Mouse (Mus musculus) urinary bladder, postnatal 10 days (tissue): ENCODE measurements around the gene Atg101.

ENCODE experiments used
- DNase-seq: peaks from one replicate; pipeline ENCODE4 v3.0.0; 2022; ENCODE audit warnings: low spot score

The Atg101 gene

DNA sequence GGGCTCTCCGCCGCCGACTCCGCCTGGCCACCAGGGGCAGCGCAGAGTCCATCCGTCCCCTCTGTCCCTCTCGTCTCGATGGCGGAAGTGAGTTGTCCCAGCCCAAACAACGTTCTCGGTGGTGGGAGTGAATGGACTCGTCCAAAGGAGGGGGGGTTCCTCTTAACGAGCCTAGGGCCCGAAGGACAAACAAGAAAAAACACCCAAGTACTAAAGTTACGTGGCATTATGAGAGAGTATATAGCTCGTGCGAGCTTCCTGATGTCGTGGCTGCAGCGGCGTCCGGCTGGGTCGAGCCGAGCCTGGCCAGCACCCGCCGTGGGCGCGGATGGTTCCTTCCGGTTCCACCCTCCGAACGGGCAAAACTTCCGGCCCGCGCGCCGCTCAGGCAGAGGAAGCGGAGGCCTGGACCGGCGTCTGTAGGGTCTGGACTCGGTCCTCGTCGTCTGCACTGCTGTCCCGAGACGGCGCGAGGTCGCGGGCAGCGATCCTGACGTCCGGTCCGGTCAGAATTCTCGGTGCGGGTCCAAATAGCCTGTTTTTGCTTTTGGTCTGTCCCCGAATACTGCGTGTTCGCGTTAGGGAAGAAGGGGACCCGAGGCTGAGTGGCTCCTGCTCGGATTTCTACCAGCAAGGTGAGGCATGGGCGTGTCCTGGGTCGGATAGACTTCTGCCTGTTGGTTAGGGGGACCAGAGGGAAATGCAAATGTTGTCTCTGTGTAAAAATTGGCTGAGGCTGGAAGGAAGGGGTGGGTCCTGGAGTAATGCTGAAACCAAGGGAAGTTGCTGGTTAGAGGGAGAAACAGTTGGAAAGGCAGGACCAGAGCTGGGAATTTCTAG is at the start of gene Atg101:
Gene Atg101 (plus strand): TSS at position 362 of the 840 bp plus-strand sequence.
- peak; percentile 65 for DNase-seq

DNA sequence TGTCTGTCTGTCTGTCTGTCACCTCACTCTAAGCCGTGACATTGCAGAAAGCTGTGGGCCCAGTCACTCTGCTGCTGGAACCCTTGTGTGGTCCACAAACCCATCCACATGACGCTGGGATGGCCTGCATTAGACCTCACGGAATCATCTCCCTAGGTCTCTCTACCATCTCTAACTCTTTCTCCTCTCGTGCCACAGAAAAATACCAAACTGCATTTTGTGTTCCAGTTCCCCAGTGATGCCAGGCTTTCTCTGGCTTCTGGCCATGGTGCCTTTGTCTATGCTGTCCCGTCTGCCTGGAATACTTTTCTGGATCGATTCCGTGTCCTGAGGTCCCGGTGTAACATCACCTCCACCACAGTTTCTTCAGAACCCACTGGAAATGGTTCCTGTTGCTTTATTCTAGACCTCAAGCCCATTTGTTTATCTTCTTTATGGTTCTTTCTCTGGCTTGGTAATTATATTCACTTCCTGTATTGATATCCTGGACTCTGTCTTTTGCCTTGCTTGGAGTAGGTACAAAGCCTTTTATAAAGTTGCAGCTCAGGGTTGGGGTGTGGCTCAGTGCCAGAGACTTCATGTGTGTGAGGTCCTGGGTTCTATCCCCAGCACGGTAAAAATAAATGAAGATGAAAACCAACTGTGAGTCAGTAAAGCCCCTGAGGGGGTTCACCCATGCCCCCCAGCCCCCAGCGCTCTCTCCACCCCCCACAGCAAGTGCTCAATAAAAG is 49.3 kb upstream of the Atg101 start:
- no peak for DNase-seq

GRCm38 (mm10) chr15:101235342-101235698 is 48.8 kb upstream of the Atg101 start:
- no peak for DNase-seq

DNA sequence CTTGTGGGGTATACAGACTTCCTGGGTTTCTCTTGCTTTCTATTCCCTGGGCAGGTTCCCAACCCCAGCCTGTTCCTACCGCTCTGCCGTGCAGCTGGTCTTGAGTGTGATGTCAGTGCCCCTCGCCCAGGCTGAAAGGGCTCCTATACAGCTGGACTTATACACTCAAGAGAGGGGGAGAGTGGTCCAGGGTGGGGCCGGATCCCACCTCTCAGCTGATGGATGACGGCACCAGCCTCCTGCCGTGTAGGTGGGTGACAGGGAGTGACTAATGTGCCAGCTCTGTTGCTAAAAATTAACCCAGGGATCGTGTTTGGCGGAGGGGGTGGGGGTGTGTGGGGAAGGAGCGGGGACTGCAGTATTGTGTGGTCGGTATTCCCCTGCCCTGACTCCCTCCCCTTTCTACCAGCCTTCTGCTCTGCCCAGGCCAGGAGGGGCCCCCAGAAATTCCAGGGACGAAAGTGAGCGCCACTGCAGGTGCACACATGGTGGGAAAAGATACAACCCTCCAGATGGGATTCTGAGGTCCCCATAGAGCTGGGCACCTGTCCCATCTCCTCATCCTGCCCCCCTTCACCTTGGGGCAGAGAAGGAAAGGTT is 48.2 kb upstream of the Atg101 start:
- DNase-seq, result no peak

DNA sequence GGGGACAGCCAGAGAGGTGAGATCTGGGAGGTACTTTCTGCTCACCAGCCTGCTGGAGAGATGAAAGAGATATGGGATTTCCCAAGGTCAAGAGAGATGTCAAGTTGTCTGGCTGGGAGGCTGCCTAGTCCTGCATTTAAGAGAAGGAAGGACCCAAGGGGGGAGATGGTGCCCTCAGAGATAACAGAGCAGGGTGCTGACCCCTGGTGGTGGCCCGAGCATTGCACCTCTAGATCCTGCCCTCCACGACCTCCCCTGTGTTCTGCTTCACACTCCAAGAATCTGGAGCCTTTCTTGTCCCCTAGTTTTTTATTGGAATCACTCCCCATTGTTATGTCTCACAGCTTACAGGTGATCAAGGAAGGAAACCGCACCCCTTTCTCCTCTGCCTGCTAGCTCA is 47.2 kb upstream of the Atg101 start:
- DNase-seq, result no peak

GRCm38 (mm10) chr15:101238885-101239511 is 45.1 kb upstream of the Atg101 start:
- no peak for DNase-seq

- DNase-seq, result no peak
Measured at GRCm38 (mm10) chr15:101239821-101240220, 44.3 kb upstream of the Atg101 start.

- DNase-seq, result no peak
Measured at GRCm38 (mm10) chr15:101240799-101241204, 43.3 kb upstream of the Atg101 start.

- no peak for DNase-seq
Measured at GRCm38 (mm10) chr15:101241236-101241635, 42.8 kb upstream of the Atg101 start.

- DNase-seq, result no peak
Measured at GRCm38 (mm10) chr15:101241853-101242252, 42.2 kb upstream of the Atg101 start.

GRCm38 (mm10) chr15:101242645-101243044 is 41.4 kb upstream of the Atg101 start:
- no peak for DNase-seq

GRCm38 (mm10) chr15:101244012-101244411 is 40.1 kb upstream of the Atg101 start:
- DNase-seq, result no peak

DNA sequence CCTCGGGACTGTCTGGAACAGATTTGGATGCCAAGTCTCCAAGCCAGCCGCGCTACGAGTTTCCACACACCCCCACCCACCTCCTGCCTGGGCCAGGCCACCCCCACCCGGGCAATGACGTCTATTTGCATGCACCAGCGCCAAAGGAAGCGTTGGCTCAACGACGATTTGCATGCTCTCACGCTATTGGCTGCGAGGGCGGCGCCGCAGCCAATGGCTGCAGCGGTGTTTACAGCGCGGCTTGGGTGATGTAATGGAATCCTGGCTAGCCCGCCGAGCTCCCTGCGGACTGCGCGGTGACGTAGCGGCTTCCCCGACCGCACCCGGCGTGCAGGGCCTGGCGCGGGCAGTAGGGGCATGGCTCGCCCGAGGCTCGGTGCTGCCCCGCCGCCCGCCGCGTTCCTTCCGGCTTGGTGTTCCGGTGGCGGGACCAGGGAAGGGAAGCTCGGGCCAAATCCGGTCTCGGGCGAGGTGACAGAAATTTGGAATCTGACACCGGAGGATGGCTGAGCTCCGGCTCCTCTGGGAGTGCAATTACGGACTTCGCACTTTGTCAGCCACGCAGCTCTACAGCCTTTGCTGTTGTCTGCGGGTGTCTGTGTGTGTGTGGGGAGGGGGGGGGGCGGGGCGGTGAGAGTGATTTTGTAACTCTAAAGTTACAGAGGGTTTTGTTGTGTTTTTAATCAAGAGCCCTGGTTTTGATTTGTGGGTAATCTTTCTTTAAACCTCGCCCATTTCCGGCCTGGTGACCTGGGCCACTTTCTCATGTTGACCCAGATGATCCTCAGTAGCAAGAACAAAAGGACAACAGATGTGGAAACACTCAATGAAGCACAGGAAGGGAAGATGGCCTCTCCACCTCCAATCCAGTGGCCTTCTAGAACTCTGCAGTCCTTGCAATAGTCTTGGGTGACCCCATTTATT is 37.6 kb upstream of the Atg101 start:
- peak; percentile 79 for DNase-seq

DNA sequence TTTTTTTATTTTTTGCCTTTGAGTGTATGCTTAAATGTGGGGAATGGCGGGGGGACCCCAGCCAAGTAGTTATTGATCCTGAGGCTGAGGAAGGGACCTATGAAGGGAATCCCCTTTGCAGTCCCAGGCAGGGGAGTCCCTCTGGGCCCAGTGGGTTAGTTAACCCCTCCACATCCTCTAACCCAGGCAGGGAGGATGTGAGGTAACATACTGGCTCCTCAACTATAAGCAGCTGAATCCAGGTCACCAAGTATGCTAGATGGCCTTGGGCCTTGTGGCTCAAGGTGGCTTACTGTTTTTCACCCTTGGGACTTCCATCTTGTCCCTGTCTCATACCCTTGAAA is 36.9 kb upstream of the Atg101 start:
- DNase-seq, result no peak

GRCm38 (mm10) chr15:101248029-101248710 is 35.9 kb upstream of the Atg101 start:
- no peak for DNase-seq

GRCm38 (mm10) chr15:101250220-101250800 is 33.8 kb upstream of the Atg101 start:
- DNase-seq, result no peak

GRCm38 (mm10) chr15:101251930-101252329 is 32.1 kb upstream of the Atg101 start:
- DNase-seq, result no peak

GRCm38 (mm10) chr15:101252614-101253013 is 31.5 kb upstream of the Atg101 start:
- no peak for DNase-seq

DNA sequence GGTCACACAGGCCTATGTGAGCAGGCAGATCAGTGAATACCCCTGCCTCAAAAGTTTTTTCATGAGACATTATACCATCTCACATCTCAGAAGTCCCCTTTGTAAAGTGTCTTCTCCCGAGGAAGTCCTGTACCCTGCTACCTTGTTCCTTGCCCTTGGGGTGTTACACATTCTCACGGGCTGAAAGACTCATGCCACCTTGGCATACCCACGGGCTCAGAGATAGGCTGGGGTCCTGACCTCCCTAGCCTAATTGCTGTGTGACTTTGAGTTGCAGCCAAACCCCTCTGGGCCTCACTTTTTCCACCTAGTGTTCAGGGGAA is 30.5 kb upstream of the Atg101 start:
- no peak for DNase-seq

DNA sequence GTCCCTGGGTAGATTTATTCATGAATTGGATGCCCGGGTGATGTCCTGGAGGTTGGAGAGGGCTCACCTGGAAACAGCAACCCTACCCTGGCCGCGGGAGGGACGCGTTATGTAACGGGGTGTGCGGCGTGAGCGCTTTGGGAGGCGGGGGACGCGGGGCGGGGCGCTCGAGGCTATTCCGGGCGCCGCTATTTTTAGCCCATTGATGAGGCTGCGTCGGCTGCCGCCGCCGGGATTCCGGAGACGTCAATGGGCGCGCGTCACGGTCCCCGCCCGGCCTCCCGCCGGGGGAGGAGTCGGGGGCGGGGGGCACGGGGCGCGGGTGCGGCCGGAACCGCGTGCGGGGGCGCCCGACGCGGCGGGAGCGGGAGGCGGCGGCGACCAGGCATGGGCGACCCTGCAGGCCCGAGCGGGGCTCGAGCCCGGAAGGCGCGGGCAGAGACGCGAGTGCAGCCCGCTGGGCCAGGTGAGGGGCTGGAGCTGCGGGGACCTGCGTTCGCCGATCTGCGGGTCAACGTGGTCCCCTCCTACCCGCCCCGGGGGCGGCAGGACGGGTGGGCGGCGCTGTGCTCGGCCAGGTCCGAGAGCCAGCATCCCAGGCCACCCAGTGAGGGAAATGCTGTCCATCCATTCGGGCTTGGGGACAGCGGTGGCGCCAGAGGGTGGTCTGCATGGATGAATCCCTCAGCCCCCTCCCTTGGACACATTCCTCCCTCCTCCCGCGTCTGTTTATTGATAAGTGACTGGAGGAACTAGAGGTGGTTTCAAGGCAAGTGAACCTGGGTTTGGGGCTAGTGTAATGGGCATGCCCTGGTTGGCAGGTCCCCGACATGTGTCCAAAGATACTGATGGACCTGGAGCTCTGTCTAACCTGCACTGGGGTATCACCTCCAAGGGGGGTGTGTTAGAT is 29.9 kb upstream of the Atg101 start, which contains the start of gene Nr4a1:
Gene Nr4a1 (plus strand): TSS at position 384 of the 910 bp plus-strand sequence.
- DNase-seq, result no peak
